Mouse (Mus musculus) CD8-positive naive resting alpha-beta T cell, adult 2 months (primary cell): ENCODE measurements around the gene Ccin.

Experiments used
- DNase-seq, 2 experiments: peaks; one replicate each; pipeline ENCODE4 v3.0.0; 2022; ENCODE audit warnings: low read depth in 2 of 2, low spot score in 2 of 2

Gene Ccin

DNA sequence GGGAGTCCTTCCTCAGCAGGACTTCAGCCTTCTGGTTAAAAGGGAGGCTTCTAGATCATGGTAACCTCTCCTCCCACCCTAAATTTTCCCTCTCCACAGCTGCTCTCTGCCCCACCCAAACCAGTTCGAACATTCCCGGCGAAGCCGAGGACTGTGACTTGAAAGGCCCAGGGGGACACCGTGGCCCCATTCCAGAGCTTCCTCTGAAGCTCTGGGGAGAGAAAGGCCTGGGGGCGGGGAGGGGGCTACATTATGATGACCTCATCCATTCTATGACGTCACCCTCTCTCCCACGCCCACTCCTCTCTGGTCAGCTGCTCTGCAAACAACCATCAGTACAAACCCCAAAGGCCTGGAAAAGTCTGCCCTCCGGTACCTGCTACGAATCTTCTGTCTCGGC, at the start of gene Ccin:
Ccin (plus strand) TSS at position 303 of the 400 bp plus-strand sequence.
- no peak for DNase-seq

DNA sequence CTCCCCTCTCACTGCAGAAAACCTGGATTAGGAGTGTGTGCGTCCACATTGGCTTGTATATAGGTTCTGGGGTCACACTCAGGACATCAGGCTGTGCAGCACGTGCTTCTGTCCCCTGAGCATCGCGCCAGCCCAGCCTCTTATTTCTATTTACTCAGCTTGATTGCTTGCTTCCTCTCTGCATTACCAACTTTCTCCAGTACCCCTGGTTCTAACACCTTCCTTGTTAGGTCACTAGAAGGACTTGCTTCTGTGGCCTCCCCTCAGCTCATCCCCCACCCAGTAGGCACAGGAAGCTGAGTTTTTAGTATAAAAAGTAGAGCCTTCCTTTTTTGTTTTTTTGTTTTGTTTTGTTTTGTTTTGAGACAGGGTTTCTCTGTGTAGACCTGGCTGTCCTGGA, 47.1 kb upstream of the Ccin start:
- DNase-seq, result no peak

DNA sequence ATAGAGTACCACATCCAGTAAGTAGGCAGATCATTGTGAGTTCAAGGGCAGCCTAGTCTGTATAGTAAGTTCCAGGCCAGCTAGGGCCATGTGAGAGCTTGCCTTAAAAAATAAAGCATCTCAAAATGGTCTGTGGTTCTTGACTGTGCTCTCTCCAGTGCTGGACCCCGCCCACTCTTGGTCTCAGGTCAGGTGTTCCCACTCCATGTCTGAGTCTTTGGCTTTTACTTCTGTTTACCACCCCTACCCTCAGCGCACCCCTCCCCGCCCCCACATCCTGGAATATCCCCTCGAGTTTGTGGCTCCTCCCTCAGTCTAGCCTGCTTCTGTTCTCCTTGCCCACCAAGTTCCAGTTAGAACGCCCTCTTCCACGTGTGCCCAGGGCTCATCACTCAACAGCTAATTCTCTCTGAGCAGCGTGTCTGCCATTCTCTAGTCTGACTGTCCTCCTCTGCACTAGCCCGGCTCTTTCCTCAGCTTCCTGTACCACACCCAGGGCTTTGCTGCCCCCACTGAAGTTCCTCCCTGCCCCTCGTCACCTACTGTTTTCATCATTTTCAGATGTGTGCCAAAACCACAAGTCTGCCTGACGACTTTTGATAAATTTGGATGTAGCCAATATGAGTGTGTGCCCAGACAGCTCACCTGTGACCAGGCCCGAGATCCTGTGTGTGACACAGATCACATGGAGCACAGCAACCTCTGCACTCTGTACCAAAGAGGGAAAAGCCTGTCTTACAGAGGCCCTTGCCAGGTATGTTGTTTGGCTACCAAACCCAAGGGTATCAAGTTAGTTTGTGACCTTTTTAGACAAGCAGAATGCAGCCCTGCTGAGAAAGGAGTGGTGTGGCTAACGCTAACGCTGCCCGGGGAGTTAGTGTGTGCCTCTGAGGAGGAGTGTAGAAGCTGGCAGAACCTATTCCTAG, 46.3 kb upstream of the Ccin start:
- DNase-seq, result peak; percentile 39 to 44

DNA sequence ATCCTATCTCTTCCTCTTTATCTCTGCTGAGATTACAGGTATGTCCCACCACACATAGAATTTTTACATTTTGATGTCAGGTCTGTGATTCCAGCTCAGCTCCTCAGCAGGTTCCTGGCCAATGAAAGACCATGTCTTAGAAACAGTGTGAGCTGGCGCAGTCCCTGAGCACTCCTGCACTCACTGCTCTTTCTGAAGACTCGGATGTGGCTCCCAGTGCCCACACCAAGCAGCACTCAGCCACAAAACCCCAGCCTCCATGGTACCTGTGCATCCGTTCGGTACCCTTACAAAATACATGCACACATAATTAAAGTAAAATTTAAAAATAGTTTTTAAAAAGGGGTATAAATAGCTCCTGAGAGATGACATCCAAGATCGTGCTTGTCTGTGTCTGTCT, 42.0 kb upstream of the Ccin start:
- DNase-seq, result no peak

DNA sequence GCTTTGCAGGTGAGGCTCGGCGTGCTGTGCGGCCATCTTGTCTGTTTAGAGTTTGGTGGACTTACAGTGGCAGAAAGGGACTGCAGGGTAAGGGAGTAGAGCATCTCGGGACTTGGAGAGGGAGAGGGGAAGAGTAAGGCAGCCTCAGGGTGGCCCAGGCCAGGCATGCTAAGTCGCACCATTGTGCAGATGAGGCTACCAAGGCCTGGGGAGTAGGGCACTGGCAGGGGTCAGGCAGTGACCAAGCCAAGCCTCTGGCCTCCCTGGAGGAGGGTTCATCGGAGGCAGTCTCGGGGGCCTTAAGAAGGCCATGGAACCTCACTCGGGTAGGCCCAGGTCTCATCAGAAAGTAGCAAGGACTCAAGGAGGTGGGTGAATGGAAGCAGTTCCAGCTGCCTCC, 40.9 kb upstream of the Ccin start:
- DNase-seq, result no peak

DNA sequence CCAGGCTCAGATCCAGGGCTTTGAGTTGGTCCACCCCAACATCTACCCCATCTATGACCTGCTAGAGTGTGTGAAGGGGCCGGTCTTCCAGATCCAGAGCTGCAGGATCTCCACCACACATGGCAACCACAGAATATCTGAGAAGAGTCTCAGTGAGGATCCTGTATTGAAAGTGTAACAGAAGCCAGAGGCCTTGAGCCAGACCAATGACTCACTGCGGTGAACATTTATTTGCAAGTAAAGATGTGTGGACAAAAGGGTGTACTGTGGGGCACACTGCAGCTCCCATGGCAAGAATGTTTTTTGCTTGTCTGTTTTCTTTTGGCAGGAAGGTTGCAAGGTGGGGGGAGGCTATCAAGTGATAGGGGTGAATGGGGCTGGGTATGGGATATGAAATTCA, 35.7 kb upstream of the Ccin start:
- no peak for DNase-seq

DNA sequence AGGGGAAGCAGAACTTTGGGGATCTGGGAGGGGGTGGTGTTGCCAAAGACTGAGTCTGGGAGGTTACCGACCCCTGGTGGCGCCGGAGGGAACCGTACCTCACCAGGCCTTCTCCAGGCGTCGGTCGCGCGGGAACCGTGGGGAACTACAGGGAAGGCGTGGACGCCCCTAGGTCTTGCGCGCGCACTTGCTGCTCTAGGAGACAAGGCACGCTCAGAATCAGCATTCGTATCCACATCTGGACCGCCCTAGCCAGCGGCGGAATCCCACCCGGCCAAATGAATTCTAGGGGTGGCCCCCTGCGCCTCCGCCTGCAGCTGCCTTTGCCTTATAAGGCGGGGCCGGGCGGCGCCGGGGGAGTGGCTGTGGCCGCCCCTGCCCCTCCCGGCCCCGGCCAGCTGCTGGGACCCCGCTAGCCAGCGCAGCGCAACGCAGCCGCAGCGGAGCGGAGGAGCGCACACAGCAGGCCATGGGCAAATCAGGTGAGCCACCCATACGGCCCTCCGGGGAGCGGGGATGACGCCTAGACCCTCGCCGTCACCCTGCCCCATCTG, 25.9 kb upstream of the Ccin start, which contains the start of gene Glipr2:
Glipr2 (plus strand) TSS at position 110 of the 554 bp plus-strand sequence.
- DNase-seq, result peak; percentile 83 to 86

DNA sequence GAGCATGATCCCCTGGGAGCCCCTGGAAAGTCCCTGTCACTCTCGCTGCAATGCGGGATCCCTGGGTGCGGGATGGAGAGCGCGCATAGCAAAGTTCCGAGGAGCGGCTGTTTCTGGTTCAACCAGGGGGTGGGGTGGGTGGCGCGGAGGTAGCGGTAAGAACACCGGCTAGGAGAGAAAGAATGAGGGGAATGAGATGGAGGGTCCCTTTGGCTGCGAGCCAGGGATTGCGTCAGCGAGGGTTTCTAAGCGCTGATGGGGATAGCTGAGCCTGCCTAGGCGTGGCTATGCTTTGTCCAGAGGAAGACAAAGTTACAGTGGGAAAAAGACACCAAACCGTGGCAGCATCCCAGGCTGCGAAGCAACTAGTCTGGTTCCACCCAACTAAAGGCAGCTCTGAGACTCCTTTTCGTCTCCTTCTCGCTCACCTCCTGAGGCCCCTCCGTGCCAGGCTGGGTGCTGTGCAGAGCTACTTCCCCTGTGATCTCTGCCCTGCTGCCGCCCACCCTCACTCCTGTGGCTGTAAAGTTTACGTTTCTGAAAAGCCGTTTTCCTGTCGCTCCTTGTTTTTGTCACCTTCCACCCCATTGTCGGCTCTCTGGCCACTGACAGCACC, 25.3 kb upstream of the Ccin start:
- DNase-seq, result no peak

DNA sequence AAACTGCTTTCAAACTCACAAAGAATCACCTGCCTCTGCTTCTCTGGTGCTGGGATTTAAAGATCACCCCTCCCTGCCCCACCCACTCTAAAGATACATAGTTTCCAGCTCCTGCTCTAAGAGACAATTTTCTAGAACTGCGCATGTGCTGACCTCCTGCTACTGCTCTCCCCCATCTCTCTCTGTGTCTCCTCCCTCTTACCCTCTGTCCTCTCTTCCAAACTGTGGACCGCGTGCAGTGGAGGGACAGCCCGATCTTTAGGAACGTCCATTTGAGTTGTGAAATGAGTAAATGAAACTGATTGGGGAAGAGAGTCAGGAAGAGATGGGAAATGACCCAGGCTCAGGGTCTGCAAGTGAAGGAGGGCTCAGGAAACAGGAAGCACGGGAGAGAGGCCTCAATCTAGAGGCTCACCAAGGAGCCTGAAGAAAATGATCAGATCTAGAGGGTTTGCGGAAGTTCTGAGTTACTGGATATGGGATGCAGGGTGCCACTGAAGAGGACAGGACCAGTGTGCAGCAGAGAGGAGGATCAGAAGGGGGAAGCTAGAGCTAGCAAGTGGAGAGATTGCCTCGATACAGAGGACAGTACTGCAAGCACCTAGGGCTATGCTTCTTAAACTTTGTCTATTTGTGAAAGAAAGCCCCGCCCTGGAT, 23.6 kb upstream of the Ccin start:
- no peak for DNase-seq

DNA sequence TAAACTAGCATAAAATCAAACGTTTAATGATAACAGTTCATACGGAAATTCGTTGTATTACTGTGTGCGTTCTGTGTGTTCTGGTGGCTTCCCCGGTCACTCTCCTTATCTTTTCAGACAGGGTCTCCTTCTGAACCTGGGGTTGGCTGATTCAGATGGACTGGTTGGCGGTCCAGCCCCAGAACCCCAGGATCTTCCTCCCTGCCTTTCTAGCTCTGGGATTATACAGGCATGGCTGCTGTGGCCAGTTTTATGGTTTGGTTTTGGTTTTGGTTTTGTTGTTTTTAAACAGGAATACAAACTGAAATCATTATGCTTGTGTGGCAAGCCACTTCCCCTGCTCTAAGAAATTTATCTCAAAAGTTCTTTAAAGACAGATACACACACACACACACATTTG, 23.1 kb upstream of the Ccin start:
- no peak for DNase-seq

DNA sequence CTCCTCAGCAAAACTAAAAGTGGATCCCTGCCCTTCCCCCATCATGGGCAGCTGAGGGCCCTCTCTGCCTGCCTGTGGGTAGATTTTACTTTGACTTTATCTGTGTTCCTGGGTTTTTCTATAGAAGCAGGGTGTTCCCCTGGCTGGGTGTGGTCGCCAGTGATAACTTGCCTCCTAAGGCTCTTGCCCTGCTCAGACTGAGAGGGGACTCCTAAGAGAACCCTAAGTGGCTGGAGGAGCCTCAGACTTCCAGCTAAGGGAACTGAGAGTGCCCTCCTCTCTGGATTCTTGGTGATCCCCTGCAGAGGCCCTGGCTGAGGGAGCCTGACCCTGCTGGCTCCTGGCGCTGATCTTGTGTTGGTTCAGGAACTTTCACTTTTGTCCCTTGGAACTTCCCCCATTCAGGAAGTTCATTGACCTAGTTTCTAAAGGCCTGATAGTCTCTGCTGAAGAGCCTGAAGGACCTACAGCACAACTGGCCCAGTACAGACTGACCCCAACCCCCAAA, 18.9 kb upstream of the Ccin start:
- no peak for DNase-seq

DNA sequence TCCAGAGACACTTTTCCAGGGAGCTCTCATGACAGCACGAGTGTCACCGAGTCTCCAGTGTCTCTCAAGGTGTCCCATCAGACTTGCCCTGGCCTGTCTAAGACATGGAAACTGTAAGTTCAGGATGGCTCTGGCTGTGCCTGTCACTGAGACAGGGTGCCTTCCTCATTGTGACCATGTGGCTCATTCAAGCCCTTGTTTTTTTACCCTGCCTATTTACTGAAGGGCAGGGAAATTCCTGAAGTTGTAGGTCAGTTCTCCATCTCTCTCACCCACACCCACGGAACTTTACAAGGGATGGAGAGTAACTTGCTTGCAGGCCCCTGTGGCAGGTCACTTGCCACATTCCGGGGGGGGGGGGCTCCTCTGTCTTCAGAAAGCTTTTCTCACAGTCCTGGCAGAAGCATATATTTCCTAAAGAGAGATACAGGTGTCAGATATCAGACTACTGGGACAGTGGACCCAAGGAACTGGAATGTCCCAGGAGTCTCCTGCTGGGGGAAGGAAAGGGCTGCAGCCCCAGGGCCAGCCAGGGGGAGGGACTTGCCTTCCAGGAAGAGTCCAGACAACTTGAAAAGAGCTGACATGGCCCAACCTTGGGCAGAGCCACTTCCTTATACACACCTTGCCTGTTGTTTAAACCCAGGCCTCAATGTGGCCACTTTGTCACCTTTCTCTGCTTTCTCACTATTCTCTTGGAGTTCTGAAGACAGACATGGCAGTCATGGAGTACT, 18.2 kb upstream of the Ccin start:
- no peak for DNase-seq

DNA sequence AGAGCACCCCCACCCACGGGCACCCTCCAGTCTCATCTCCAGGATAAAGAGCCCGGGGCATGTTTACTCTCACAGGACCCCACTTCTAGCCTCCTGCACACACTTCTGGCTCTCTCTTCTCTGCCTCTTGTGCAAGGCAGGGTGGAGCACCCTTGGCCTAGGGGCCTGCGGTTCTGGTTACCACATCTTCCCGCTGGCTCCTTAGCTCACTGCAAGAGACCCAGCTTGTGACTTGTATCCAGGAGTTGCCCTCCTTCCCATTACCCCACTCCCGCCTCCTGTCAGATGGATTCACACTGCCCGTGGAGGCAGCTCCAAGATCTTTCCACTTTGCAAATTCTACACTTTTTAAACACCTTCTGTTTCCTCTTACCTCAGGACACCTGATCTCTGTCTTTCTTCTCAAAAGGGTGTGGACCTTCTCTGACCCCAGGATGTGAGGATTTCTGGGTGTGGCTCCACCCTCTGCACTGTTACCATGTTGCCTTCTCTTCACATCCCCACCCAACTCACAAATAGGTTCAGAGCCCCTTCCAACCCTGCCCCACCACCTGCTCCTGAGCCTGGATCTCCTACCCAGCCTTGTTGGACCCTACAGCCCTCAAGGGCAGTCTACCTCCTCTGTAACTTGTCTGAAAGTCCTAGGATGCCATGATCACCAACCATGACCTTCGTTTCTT, 17.3 kb upstream of the Ccin start:
- no peak for DNase-seq

DNA sequence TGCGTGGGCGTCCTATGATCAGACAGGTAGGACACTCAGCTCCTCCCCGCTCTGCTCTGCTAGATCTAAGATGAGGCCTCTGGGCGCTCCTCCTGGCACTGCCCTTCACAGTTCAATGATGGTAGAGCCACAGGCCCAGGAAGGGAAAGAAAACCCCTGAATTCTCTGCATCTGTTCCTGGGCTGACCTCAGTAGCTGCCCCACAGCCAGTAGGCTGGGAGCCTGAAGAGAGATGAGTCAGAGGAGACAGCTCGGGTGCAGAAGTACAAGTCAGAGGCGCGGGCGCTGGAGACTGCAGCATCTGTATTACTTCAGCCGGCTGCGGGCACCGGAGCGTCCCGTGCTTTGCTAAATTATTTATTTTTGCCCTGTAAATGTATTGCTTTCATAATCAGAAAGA, 14.6 kb upstream of the Ccin start:
- DNase-seq, result no peak

DNA sequence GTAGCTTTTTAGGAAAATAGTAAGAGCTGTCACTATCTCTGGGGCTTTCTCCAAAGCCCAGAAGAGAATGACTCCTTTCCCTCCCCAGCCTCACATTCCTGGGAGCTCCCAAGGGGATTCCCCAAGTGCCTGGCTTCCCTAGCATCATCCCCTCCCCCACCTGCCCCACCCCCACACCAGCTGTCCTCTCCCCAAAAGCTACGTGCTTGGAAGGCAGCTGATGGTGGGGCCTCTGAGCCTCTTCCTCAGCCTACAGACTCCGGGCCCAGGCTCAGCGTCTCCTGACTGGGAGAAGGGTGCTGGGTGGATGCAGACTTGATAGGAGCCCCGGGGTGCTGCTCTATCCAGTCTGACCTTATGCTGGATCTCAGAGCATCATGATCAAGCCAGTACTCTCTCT, 13.9 kb upstream of the Ccin start:
- no peak for DNase-seq

DNA sequence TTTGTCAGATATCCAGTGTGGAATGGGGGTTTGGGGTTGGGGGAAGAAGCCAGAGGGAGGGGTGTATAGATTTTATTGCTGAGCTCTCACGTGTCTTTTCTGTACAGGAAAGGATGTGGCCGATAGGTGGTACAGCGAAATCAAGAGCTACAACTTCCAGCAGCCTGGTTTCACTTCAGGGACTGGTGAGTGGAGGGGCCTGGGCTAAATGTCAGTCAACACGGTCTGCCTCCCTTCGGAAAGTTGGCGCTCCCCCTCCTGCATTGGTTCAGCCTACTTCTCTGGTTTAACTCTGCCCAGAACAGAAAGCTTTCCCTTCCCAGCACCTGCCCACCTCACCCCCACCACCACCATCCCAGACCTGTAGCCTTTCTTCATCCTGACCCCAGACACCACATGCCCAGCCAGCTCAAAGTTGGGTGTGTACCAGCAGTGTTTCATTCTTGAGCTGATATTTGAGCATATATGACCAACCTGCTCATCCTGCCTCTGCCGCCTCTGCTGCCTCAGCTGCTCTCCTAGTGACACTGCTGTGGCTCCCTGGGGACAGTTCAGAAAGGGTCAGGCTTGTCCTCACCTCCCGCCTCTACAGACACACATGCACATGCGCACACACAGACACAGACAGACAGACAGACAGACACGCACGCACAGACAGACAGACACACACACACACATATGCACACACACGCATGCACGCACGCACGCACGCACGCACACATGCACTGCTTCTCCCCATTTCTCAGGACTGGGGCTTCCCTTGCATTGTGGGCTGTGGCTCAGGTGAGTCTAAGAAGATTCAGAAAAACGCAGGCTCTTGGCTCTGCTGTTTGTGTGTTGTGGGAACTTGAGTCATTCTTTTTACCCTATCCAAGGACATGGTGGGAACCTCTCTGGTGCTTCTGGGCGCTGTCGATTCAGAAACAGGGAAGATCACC, 12.6 kb upstream of the Ccin start:
- DNase-seq, result no peak

DNA sequence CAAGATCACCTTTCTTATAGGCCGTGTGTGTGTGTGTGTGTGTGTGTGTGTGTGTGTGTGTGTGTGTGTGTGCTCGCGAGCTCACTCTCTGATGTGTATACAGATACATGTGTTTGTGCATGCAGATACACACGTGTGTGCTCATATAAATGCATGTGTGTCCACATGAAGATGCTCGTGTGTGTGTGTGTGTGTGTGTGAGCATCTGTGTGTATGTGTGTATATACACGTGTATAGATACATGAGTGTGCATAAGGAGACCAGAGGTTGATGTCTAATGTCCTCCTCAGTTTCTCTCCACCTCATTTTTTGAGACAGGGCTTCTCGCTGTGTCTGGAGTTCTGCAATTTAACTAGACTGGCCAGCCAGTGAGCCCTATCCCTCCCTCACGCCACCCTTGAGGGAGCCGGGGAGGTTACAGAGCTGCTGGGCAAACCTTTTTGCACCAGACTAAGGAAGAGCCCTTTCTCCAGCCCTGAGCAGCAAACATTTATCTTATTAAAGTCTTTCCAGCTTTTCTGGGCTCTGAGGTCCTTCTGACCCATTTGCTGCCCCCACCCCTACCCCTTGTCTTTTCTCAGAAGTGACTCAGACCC, 11.6 kb upstream of the Ccin start:
- no peak for DNase-seq

DNA sequence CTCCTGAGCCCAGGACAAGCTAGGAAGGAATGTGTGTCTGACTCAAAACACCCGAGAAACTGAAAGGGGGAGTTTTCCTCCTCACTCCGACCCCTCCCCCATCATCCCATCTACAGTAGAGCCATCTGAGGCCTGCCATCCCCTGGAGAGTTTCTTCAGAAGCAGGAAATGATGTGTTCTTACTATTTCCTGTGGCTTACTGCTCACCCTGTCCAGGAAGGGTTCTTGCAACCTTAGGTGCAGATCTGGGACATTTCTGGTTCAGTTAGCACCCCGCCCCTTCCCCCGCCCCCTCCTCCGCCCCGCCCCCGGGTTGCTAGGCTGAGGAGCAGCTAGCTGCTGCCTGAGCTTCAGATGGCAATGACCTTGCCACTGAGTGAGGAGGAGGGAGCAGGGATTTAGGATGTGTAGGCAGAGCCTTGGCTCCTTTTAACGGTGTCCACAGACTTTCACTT, 11.1 kb upstream of the Ccin start:
- DNase-seq, result no peak

DNA sequence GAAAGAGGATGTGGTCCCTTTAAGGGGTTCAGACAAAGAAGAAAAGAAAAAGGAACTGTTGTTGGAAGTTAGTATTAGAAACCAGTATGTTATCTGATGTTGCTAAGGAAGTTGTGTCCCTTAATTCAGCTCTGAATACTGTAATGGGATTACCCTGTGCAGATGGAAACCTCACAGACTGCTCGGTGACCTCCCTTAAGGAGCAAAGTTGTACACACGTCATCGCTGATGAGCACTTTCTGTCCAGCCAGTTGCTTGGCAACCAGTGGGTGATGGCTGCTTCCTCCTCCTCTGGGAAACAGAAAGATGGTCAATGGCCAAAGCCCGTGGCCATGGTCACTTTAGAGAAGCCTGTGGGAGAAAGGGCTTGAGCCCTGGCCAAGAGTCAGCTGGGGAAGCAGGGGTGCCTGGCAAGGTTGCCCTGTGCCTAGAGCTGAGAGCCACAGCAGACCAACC, 9.7 kb upstream of the Ccin start:
- DNase-seq, result no peak
